Mouse (Mus musculus) lung, adult 2 months (tissue): ENCODE data around the gene Reep1. TPM values are rescaled to one million over a fixed set of nuclear protein-coding genes. Genes with fewer than 3 reads are reported as not detected.

ENCODE experiments used
- DNase-seq: peaks from one replicate; pipeline ENCODE4 v3.0.0; 2022
- H3K4me1 ChIP-seq: fragments of 200-500 bp; 2 replicates; pipeline ENCODE4 v1.6.1; 2011; ENCODE audit warnings: low read length; ENCODE audit not compliant: control insufficient read depth, insufficient read depth
- H3K4me3 ChIP-seq: fragments of 200-500 bp; replicated peaks from 2 replicates; pipeline ENCODE3; 2011; ENCODE audit warnings: low read depth, mild to moderate bottlenecking, control low read depth, low read length; ENCODE audit errors: extremely low read depth
- CTCF ChIP-seq: fragments of 200-500 bp; IDR thresholded peaks from 2 replicates; pipeline ENCODE4 v1.5.1; 2011; ENCODE audit warnings: mild to moderate bottlenecking, low read length, control low read depth; ENCODE audit not compliant: insufficient read depth
- POLR2A ChIP-seq: fragments of 200-500 bp; IDR thresholded peaks from 2 replicates; pipeline ENCODE4 v1.6.1; 2011; ENCODE audit warnings: low read depth, mild to moderate bottlenecking, control low read depth, low read length, borderline replicate concordance; ENCODE audit errors: extremely low read depth
- WGBS: fragments of 180-500 bp; shearing (Covaris S2); methylation state at CpG from one replicate; pipeline ENCODE4 v1.1.7; 2018; 5-methylcytosine and 5-hydroxymethylcytosine counted together
- polyA plus RNA-seq: library from polyadenylated mRNA; depleted of rRNA; stranded (reverse); fragments of >200 nt; gene quantifications from 2 replicates; pipeline ENCODE4 v1.2.3, GENCODE M21; 2012

Gene Reep1
- polyA plus RNA-seq, 1 experiment, result 6.7 TPM

DNA sequence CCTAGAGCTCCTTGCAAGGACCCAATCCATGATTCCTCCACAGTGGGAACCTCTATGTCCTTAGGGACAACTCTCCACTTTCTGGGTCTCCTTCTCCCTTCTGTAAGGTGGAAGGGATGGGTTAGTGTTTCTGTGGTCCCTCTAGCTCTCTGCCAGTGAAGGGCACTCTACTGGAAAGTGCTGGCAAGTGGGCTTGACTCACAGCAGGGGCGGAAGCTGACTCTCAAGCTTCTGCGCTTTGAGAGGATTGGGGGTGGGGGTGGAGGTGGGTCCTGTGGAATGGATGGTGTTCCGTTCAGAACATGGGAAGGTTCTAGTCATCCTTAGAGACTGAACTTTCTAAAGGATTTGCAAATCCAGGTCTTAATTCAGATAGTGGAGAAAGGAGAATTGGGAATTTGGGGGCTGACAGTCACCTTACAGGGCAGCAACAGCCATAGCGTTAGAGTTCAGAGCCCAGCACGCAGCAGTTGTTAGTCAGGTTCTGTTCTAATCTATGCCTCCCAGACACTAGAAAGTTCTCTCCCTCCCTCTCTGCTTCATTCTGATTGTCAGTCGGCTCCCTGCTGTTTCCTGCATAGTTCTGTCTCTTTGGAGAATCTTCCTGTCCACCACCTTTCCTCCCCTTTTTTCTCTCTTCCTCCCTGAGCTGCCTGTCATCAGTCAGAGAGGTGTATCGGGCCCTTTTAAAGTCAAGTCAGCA, 93.8 kb downstream of the Reep1 start:
- no peak for DNase-seq
- Histone ChIP-seq H3K4me1 (no peaks in the 10 kb centered on the region), H3K4me3 (no peak overlapping the region)
- TF ChIP-seq CTCF, result no peak
- WGBS, result 54% methylated on average over 7 of the region's 7 CpGs

DNA sequence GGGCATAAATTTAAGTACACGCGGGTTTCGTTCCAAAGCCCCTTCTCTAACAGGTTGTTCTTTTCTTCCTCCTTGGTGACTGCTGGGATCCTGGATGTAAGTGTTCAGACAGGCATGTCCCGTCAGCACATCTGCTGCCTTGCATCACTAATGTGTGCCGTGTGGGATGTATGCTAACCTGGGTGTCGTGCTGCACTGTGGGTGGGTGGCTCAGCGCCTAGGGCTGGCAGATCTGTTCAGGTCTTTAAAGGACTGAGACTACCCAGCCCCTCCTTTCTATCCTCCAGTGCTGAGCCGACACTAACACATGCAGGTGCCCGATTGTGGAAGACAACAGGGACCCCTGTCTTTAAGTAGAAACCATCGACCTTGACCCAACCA, 94.3 kb downstream of the Reep1 start:
- WGBS, result 79% methylated on average over 10 of the region's 10 CpGs
- no peak for TF ChIP-seq CTCF
- no peak for TF ChIP-seq POLR2A

DNA sequence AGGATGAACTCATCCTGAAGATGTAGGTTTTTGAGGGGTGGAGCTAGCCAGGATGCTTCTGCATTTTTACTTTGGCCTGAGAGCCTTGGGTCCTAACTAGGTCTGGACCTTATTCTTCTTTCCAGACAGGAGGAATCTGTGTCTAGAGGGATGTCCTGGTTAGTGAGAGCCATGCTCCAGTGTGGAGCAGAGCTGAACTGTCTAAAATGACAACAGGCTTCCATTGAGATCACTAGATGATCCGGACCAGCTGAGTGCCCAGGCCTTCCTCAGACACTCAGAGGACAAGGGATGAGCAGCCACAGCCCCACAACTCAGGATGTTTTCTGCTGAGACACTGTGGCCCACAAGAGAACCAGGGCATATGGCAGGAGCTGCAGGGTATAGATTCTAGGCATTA, 96.2 kb downstream of the Reep1 start:
- WGBS, result 70% methylated on average over 1 of the region's 1 CpGs
- no peak for TF ChIP-seq POLR2A

More for the DNA sequence above, 94.3 kb downstream of the Reep1 start:
- Histone ChIP-seq H3K4me1 (no peaks in the 10 kb centered on the region), H3K4me3 (no peak overlapping the region)
- no peak for DNase-seq

DNA sequence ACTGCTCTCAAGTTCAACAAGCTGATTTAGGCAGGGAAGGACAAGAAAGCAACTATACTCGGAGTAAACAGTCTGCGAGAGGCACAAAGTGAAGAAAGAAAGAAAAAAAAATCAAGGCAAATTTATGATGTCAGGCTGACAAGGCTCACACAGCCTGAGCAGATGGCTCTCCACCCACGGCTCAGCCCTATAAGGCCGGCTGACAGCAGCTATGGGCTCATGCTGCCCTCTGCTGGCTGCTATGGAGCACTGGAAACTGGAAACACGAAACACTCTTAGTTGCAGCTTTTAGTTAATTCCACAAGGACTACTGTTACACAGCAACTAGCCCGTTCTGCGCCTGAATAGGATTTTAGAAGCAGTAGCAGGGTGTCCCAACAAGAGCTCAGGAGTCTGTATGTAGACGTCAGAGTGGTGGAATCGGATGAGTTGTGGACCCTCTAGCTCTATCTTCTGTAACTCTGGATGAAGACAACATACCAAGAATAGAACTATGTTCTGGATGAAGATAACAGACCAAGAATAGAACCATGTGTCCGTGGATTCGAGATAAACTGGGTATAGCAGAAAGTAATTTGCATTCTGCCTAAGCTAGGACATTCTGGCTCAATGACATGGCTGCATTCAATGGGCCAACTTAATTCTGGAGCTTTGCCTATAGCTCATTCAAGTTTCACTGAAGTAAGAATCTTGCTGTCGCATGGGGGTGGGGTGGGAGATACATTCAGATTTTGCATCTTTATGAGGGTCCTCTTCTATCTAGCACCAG, 96.9 kb downstream of the Reep1 start:
- H3K4me1 ChIP-seq, result no peaks in the 10 kb centered on the region
- TF ChIP-seq CTCF (peak; percentile 96), POLR2A (no peak)
- 23% methylated on average over 12 of the region's 12 CpGs for whole genome bisulfite sequencing
- no peak overlapping the region for H3K4me3 ChIP-seq
- peak; percentile 37 for DNase-seq

More for the DNA sequence above, 96.2 kb downstream of the Reep1 start:
- no peak for DNase-seq
- Histone ChIP-seq H3K4me3 (no peak overlapping the region), H3K4me1 (no peaks in the 10 kb centered on the region)

DNA sequence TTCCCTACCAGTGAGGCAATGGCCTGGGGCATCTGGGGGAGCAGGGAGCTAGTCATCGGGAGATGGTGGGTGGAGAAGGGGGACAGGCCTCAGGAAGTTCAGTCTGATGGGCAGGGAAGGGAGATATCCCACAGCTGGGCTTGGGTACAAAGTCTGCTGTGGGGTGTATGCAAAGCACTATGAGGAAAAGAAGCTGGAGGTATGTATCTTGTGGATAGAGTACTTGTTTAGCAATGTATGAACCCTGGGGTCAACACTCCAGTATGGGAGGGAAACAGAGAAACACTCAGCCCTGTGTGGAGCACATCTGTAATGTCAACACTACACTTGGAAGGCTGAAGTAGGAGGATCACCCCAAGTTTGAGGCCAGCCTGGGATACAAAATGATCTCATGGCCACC, 99.4 kb downstream of the Reep1 start:
- TF ChIP-seq CTCF, result no peak
- TF ChIP-seq POLR2A, result no peak
- DNase-seq, result no peak
- H3K4me1 ChIP-seq, result no peaks in the 10 kb centered on the region
- WGBS, result 74% methylated on average over 1 of the region's 1 CpGs
- H3K4me3 ChIP-seq, result no peak overlapping the region

DNA sequence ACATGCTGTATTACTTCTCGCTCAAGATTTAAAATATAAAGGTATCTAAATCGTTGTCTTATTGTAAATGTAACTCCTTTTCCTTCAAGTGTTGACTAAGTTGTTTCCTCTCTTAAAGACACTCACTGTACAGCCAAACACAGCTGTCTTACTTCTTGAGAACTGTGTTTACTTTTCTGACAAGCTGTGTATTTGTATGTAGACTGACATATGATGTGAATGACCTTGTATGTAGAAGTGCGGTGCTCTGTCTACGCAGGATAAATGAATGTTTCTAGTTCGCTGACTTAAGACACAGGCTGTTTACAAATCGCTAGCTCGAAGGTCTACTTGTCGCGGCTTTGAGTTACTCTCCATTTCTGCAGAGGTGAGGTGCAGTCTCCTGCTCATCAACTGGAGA, 102.5 kb downstream of the Reep1 start:
- WGBS, result 53% methylated on average over 9 of the region's 9 CpGs
- DNase-seq, result no peak
- TF ChIP-seq POLR2A, result no peak
- TF ChIP-seq CTCF, result no peak
- Histone ChIP-seq H3K4me1 (no peaks in the 10 kb centered on the region), H3K4me3 (no peak overlapping the region)

DNA sequence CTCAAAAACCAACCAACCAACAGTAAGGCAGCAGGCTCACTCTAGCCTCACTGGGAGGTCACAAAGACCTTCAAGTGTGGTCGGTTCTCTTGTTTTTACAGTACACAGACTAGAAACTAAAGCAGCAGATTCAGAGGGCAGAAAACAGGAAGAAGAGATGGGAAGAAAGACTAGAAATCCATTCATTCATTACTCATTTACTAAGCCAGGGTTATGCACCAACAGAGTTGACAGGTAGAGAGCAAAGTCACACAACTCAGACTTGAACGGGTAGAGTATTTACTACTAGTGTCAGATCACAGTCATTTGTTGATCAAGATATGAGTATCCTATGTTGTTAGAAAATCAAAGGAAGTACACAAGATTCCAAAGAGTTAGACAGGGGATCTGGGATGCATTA, 105.5 kb downstream of the Reep1 start:
- WGBS, result 79% methylated on average over 2 of the region's 2 CpGs
- TF ChIP-seq POLR2A (no peak), CTCF (no peak)
- Histone ChIP-seq H3K4me1 (no peaks in the 10 kb centered on the region), H3K4me3 (no peak overlapping the region)
- DNase-seq, result no peak

DNA sequence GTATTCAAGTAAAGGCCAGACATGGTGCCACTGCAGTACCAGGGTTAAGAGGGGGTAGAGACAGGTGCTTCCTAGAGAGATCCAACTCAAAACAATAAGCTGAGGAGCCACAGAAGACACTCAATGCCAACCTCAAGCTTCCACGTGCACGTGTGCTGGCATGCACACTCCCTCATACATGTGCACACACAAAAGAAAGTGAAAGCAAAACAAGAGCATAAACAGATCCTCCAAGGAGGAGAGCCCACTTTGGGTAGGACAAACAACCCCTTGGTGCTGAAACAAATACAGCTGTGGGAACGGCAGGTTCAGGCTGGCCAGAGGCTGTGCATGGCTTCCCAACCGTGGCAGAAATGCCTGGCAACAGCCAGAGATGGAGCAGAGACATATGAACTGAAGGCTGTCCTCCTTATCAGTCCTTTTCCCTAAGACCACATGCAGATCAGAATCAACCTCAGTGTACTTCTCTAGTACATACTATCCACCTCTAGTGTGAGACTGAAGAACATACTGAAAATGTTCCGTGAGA, 112.5 kb downstream of the Reep1 start:
- Histone ChIP-seq H3K4me3 (no peak overlapping the region), H3K4me1 (no peaks in the 10 kb centered on the region)
- no peak for DNase-seq
- no peak for TF ChIP-seq CTCF
- no peak for TF ChIP-seq POLR2A
- WGBS, result 75% methylated on average over 5 of the region's 5 CpGs

DNA sequence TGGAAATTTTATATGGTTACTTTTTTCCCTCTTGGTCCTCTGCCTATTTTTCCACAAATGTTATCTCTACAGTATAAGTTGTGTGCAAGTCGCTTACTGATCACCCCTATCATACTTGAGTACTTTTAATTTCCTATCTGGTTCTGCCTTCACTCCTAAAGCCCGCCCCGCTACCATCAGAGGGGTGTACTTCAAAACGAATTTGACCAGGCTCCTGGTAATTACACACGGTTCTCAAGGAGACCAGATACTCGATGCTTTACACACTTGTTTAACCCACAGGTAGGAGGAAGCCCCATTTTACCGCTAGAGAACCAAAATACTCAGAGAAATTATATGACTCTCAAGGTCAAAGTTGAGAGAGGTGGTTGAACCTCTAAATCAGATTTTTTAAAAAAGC, 115.7 kb downstream of the Reep1 start:
- no peaks in the 10 kb centered on the region for H3K4me1 ChIP-seq
- DNase-seq, result no peak
- H3K4me3 ChIP-seq, result peak overlapping the region; percentile 90
- TF ChIP-seq CTCF, result no peak
- no peak for TF ChIP-seq POLR2A
- 1% methylated on average over 7 of the region's 7 CpGs for WGBS

DNA sequence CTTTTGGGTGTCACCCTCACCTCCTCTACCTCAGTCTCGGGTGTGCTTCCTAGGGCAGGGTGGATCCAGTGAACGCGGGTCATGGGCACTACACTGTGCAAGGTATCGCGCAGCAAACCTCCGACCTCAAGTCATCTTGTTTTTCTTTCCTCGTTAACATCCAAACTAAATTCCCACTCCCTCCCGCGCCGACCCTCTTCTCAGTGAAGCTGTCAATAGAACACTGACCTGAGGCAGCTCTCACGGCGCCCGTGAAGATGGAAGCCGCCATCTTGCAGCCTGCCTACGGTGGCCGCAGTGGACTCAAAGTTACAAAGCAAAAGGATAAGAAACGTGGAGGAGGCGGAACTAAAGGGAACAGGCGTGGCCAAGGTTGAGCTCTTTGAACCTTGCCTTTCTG, 116.1 kb downstream of the Reep1 start:
- H3K4me1 ChIP-seq, result no peaks in the 10 kb centered on the region
- DNase-seq, result peak; percentile 88
- WGBS, result under 1% methylated on average over 19 of the region's 19 CpGs
- peak overlapping the region; percentile 90 for H3K4me3 ChIP-seq
- peak; percentile 70; the same call in 1 of the 2 replicates for TF ChIP-seq POLR2A
- no peak for TF ChIP-seq CTCF

DNA sequence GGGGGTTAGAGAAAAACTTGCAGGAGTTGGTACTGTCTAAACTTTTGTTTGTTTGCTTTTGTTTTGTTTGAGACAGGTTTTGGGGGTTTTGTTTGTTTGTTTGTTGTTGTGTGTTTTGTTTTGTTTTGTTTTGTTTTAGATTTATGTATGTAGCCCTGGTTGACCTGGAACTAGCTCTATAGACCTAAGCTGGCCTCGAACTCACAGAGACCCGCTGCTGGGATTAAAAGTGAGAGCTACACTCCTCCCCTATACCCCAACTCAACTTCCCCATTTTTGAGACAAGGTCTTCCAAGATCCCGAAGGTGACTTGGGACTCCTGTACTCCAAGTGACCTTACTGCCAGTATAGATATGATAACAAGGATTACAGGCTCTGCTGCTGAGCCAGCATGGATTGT, 116.6 kb downstream of the Reep1 start:
- 25% methylated on average over 3 of the region's 3 CpGs for WGBS
- H3K4me3 ChIP-seq, result peak overlapping the region; percentile 90
- no peak for DNase-seq
- TF ChIP-seq POLR2A (no peak), CTCF (no peak)
- H3K4me1 ChIP-seq, result no peaks in the 10 kb centered on the region
